Mouse (Mus musculus): Measurements from ENCODE around the gene Glb1l3.
"Not testable (repeated sequence)": the region's sequence is repeated elsewhere in the genome, so short reads cannot be mapped to it uniquely, and the experiment has no call there.

Gene Glb1l3

GRCm38 (mm10) chr9:26860751-26861150 lies at the start of gene Glb1l3:
Glb1l3 (minus strand) TSS chr9:26860890.
- no peak for DNase-seq (ENCODE audit: low spot score)

- DNase-seq (ENCODE audit: low spot score), result not testable (repeated sequence)
Measured at GRCm38 (mm10) chr9:26869856-26870255, 9.2 kb upstream of the Glb1l3 start.

GRCm38 (mm10) chr9:26831089-26831488 lies 29.6 kb downstream of the Glb1l3 start:
- no peak for DNase-seq (ENCODE audit: low spot score)

GRCm38 (mm10) chr9:26819942-26820341 lies 40.7 kb downstream of the Glb1l3 start:
- no peak for DNase-seq (ENCODE audit: low spot score)

- no peak for DNase-seq (ENCODE audit: low spot score)
Measured at GRCm38 (mm10) chr9:26808735-26809134, 52.0 kb downstream of the Glb1l3 start.

- DNase-seq (ENCODE audit: low spot score), result peak; percentile 94
Measured at GRCm38 (mm10) chr9:26805935-26806666, 54.6 kb downstream of the Glb1l3 start, which contains the start of gene Glb1l2. Glb1l2 (minus strand) TSS chr9:26806468.

GRCm38 (mm10) chr9:26804321-26804720 lies 56.4 kb downstream of the Glb1l3 start:
- DNase-seq (ENCODE audit: low spot score), result no peak

GRCm38 (mm10) chr9:26800357-26800756 lies 60.3 kb downstream of the Glb1l3 start:
- DNase-seq (ENCODE audit: low spot score), result no peak

- no peak for DNase-seq (ENCODE audit: low spot score)
Measured at GRCm38 (mm10) chr9:26798731-26799130, 62.0 kb downstream of the Glb1l3 start.

- DNase-seq (ENCODE audit: low spot score), result no peak
Measured at GRCm38 (mm10) chr9:26798205-26798604, 62.5 kb downstream of the Glb1l3 start.

- DNase-seq (ENCODE audit: low spot score), result no peak
Measured at GRCm38 (mm10) chr9:26792829-26793228, 67.9 kb downstream of the Glb1l3 start.

- DNase-seq (ENCODE audit: low spot score), result no peak
Measured at GRCm38 (mm10) chr9:26783414-26783975, 77.2 kb downstream of the Glb1l3 start.

- DNase-seq (ENCODE audit: low spot score), result no peak
Measured at GRCm38 (mm10) chr9:26778421-26778820, 82.3 kb downstream of the Glb1l3 start.

- DNase-seq (ENCODE audit: low spot score), result peak; percentile 10
Measured at GRCm38 (mm10) chr9:26776122-26776902, 84.4 kb downstream of the Glb1l3 start.

- no peak for DNase-seq (ENCODE audit: low spot score)
Measured at GRCm38 (mm10) chr9:26775700-26776099, 85.0 kb downstream of the Glb1l3 start.

GRCm38 (mm10) chr9:26768181-26768580 lies 92.5 kb downstream of the Glb1l3 start:
- no peak for DNase-seq (ENCODE audit: low spot score)
